Mouse (Mus musculus) urinary bladder, adult 18-20 months (tissue): ENCODE data around the gene Gdpd5.
"Not testable (repeated sequence)": the region's sequence is repeated elsewhere in the genome, so short reads cannot be mapped to it uniquely, and the experiment has no call there.

ENCODE experiments used
- DNase-seq, 2 experiments: peaks; one replicate each; pipeline ENCODE4 v3.0.0; 2022; ENCODE audit warnings: low spot score in 2 of 2, mixed read lengths in 2 of 2

Gdpd5 gene

GRCm38 (mm10) chr7:99365069-99365468, 16.1 kb upstream of the Gdpd5 start:
- peak in 1 of 2 experiments; percentile 54 for DNase-seq

GRCm38 (mm10) chr7:99366716-99367115, 14.5 kb upstream of the Gdpd5 start:
- no peak for DNase-seq

DNA sequence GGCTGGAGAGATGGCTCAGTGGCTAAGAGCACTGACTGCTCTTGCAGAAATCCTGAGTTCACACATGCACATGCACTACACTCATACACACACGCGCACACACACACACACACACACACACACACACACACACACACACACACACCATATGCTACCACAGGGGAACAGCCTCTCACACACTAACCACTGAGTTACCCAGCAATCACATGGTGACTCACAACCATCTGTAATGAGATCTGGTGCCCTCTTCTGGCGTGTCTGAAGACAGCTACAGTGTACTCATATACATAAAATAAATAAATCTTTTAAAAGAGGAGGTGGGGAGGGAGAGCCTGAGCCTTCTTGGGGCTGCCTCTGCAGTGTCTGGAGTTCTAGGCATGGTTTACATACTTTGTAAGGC, 6.9 kb upstream of the Gdpd5 start:
- not testable (repeated sequence) for DNase-seq

DNA sequence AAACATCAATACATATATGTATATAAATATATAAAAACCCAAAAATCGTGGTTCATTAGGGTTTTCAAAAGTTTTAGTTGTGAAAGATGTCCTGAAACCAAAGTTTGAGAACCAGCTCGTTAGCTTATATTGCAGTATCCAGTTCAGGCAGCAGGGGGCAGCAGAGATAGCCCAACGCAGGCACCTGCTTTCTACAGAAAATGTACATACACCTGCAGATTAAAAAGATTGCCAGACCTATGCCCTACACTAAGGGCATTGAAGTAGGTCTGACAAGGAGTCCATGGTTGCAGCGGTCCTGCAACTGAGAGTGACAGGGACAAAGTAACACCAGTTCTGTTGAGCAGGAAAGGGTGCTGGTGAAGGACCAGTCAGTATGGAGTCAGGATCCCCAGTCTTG, 5.8 kb upstream of the Gdpd5 start:
- DNase-seq: peak in 1 of 2 experiments; percentile 86

- DNase-seq: no peak
Observed at GRCm38 (mm10) chr7:99378870-99379269, 2.3 kb upstream of the Gdpd5 start.

DNA sequence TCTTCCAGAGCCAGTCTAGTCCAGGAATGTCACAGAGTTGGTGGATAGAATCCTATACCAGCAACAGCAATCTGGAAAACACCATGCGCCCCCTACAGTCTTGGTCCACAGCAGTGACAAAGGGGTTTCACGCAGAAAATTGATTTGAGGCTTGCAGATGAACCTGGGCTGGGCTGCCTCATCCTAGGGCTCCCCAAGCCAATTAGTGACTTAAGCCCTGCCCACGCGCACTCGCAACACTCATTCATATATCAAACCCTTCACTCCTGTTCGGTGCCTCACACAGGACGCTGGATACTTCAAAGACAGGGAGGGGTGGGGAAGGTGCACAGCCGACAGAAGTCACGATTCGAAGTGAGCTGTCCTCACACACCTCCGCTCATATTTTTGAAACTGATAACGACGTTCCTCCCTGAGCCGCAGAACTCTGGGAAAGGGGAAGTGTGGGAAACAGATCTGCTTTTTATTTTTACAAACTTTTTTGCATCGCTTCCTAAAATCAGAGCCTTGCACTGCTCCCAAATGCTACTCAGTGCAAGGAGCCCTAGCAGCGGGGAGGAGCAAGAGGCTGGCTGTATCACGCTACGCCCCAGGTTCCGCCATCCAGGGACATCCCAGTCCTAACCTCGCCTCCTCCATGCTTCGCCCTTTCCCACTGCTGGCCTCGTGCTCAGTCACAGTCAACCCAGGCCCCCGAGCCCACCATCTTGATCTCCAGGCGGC, 562 bp upstream of the Gdpd5 start:
- DNase-seq: no peak

GRCm38 (mm10) chr7:99382088-99383000, 1.1 kb downstream of the Gdpd5 start:
- DNase-seq: no peak

GRCm38 (mm10) chr7:99383246-99383645, 2.0 kb downstream of the Gdpd5 start:
- no peak for DNase-seq

DNA sequence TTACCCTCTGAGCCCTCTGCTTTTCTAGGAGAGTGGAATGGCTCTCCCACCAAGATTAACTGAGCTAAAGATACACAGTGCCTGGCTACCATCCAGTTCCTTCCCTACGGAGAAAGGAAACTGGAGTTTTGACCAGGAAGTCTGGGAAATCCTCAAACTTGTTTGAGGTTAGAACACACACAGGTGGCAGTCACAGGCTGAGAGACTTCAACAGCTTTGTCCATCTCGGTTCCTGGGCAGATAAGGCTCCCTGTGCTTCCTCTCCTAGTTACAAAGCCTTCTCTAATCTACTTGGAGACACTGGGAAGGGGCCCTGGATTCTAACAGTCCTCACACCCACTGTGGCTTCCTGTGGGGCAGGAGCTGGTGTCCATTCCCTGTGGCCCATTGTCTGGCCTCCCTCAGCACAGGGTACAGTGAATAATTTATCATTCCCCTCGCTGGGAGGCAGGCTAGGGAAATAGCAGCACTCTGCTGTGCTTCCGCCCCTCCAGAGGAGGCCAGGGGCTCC, 2.9 kb downstream of the Gdpd5 start:
- no peak for DNase-seq

GRCm38 (mm10) chr7:99386030-99386429, 4.8 kb downstream of the Gdpd5 start:
- no peak for DNase-seq

- no peak for DNase-seq
Observed at GRCm38 (mm10) chr7:99386811-99387210, 5.6 kb downstream of the Gdpd5 start.

DNA sequence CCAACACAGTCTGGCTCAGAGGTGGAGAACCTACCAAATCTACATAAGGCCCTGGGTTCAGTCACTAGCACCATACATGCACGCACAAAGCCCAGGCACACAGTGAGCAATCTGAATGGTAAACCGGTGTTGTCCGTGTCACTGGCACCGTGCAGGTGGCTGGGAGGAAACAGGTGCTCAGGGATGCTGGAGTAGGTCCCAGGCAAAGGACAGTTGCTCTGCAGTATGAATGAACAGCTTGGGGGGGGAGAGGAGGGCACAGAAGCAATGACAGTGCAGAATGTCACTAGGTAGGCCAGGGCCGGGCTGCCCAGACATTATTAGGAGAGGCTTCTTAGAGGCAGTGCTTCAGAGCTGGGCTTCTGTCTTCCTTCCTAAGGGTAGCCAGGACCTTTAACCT, 6.1 kb downstream of the Gdpd5 start:
- no peak for DNase-seq

- no peak for DNase-seq
Observed at GRCm38 (mm10) chr7:99390559-99390958, 9.3 kb downstream of the Gdpd5 start.

DNA sequence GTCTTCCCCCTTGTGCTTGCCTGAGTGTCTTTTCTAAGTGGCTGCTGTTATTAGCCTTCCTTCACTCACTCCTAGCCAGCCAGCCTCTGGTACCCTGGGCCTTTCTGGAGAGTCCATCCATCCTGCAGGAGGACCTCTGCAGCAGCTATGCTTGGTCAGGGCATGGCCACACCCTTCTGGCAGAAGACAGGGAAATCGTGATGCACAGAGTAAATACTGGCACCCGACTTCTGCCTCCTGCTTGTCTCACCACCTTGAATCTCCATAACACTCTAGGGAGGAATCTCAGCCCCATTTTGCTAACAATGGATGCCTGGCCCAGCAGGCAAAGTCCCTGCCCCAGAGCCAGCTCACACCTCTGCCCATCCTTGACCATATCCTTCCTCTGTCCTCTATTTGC, 11.5 kb downstream of the Gdpd5 start:
- DNase-seq: no peak

- no peak for DNase-seq
Observed at GRCm38 (mm10) chr7:99393711-99394325, 12.6 kb downstream of the Gdpd5 start.

GRCm38 (mm10) chr7:99395385-99395784, 14.2 kb downstream of the Gdpd5 start:
- DNase-seq: no peak

GRCm38 (mm10) chr7:99395908-99396616, 14.8 kb downstream of the Gdpd5 start:
- no peak for DNase-seq

GRCm38 (mm10) chr7:99396994-99397659, 15.9 kb downstream of the Gdpd5 start:
- DNase-seq: no peak

DNA sequence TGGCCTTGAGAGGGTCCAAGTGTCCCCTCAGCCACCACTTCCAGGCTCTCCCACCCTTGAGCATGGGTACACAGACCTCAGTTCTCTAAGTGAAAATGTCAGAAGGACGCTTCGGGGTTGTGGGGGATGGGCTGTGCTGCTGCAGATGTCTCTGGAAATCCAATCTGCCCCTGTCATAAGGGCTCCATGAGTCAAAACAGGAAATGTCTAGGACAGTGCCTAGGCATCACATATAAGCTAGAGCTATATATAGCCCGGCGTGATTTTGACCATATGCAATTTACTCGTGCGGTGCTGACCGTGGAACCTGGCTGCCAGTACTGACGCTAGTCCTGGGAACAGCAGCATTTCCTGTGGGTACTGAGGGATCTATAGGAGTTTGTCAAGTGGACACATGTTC, 20.2 kb downstream of the Gdpd5 start:
- no peak for DNase-seq

DNA sequence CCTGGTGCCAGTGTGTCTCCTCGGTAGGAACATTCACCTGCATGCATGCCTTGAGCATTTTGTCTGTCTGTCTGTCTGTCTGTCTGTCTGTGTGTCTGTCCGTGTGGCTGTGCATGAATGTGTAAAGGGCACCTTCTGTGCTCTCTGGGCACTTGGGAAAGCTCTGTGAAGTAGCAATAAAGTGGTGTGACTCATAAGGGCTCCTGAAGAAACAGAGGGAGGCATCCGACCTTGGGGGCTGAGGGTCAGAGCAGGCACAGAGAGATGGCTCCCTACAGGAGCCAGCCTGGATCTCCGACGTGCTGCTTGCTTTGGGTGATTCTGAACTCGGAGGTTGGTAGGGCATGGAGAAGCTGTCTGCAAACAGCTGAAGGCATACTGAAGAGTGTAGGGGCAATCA, 21.3 kb downstream of the Gdpd5 start:
- no peak for DNase-seq

GRCm38 (mm10) chr7:99403254-99403653, 22.0 kb downstream of the Gdpd5 start:
- DNase-seq: peak in 1 of 2 experiments; percentile 54
